Mouse (Mus musculus) frontal cortex, adult 2 months (tissue): Measurements from ENCODE around the gene Cd33. TPM values are rescaled to one million over a fixed set of nuclear protein-coding genes. Genes with fewer than 3 reads are reported as not detected.

ENCODE experiments used
- DNase-seq, 2 experiments: peaks; one replicate each; pipeline ENCODE4 v3.0.0; 2022; ENCODE audit warnings: low spot score in 1 of 2; ENCODE audit errors: extremely low spot score in 1 of 2
- polyA plus RNA-seq: library from polyadenylated mRNA; depleted of rRNA; stranded (reverse); fragments of >200 nt; gene quantifications from 2 replicates; pipeline ENCODE4 v1.2.3, GENCODE M21; 2012; rRNA removed

Cd33 gene
- polyA plus RNA-seq, 1 experiment = 8.9 TPM

- no peak for DNase-seq
These were observed 25.9 kb downstream of the Cd33 start for GRCm38 (mm10) chr7:43518341-43518740.

DNA sequence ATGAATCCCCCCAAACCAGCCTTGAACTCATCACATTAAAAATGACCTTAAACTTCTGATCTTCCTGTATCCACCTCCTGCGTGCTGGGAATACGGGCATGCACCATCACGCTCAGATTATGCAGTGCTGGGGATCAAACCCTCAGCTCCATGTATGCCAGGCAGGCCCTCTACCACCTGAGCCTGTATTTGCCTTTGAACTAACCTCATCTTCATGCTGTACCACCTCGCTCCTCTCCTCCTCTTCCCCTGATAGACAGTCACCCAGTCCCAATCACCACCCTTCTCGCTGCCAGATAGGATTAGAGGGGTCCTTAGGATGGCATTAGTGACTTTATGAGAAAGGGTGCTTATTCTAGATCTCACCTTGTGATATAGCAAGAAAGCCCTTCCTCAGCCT is 29.2 kb downstream of the Cd33 start:
- DNase-seq = no peak

DNA sequence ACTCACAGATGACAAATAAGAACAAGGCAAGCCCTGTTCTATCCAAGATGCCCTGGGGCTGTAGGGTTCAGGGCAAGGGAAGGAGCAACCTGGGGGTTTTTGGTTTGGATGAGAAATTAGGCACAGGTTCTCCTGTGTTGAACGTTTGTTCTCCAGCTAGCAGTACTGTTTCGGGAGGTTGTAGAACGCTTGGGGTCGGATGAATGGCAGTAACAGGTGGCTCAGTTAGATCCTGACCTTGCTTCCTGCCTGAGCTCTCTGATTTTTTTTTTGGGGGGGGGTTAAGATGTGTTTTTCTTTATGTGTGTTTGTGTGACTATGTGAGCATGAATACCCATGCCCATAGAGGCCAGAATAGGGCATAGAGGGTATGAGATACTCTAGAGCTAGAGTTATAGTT is 31.7 kb downstream of the Cd33 start:
- DNase-seq = no peak

GRCm38 (mm10) chr7:43511707-43512478 is 32.3 kb downstream of the Cd33 start:
- DNase-seq = no peak

- DNase-seq = peak; percentile 47 to 81
These were observed 48.7 kb downstream of the Cd33 start for GRCm38 (mm10) chr7:43495343-43496021.

DNA sequence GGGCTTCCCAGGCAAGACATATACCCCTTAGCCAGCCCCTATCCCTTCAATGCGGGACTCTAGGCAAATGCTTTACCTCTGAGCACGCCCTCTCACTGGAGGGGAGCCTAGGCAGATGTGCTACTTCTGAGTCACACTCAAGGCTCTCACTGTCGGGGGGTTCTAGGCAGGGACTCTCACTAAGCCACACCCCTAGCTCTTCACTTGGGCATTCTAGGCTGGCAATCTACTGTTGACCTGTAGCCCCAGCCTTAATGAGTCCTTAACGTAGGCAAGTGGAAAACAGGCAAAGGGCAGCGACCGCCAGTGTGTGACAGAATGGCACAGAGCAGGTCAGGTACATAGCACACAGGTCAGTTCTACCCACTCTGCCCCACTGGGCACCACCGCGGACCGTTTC is 53.4 kb downstream of the Cd33 start:
- DNase-seq = no peak

- peak; percentile 69 to 77 for DNase-seq
These were observed 54.0 kb downstream of the Cd33 start for GRCm38 (mm10) chr7:43490182-43490584.

DNA sequence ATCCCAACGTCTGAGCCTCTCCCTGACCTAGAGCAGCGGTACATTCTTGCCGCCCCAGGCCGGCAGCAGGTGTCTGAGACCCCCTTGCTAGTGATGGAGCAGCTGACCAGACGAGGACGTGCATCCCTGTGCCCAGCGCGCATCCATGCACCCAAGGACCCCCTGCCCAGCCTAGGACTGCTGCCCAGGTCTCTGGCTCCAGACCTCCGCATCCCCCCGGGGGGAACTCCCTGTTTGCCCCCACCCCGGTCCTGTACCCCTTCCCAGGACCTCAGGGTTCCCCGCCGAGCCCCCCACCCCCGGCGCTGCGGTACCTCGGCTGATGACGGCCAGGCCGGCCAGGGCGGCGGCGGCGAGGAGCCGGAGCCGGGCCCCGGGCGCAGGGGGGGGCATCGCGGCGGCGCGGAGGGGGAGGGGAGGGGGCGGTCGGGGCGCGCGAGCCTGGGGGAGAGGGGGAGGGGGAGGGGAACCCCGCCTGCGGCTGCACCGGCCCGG is 54.5 kb downstream of the Cd33 start, which contains the start of gene Iglon5:
Gene Iglon5, minus strand, starts transcription at position 445 of the 495 bp plus-strand sequence.
- no peak for DNase-seq

GRCm38 (mm10) chr7:43488646-43489045 is 55.6 kb downstream of the Cd33 start:
- peak in 1 of 2 experiments; percentile 65 for DNase-seq

DNA sequence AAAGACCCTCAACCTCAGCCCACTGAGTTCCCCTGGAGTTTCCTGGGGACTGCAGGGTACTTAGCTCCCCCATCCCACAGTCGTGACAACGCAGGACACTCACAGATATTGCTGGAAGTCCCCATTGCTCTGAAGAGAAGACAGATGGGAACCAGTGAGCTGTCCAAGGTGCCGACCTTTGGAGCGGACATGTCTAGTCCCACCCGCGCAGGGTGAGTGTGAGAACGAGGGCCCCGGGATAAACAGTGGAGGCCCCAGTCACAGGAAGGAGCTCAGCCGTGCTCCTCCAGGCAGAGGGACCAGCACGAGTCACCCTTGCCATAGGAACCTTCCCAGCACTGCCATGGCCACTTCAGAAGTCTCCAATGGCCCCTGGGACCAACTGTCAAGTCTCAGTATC is 61.0 kb downstream of the Cd33 start:
- no peak for DNase-seq

GRCm38 (mm10) chr7:43482090-43482716 is 62.0 kb downstream of the Cd33 start:
- no peak for DNase-seq

DNA sequence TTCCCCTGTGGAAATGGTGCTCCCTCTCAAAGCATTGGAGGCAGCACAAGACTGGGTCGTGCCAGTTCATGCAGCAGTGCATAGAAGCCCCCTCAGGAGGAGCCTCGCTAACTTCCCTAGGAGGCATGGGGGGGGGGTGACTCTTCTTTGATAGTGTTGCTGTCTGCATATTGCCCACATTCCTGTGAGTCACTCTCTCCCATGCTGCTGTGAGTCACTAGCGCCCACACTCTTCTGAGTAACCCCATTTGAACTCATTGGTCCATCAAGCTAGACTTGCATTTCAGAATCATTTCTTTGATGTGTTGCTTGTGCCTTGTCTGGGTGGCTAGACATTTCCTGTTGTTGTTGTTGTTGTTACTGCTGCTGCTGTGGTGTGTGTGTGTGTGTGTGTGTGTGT is 63.0 kb downstream of the Cd33 start:
- peak; percentile 82 for DNase-seq

GRCm38 (mm10) chr7:43476376-43476775 is 67.9 kb downstream of the Cd33 start:
- DNase-seq = no peak

DNA sequence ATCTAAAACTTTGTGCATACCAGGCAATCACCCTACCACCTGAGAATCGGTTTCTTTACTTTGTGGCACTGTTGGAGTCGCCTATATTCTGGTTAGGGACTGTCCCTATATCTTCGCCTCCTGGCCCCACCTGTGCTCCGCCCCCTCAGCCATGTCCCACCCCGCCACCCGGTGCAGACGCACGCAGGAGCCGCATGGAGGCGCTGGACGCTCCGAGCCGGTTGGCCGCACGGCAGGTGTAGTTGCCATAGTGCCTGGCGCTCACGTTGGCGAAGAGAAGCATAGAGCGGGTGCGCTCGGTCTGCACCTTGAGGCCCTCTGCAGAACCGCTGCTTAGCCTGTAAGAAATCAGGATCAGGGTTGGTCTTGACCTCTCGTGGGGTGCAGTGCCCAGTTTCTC is 68.5 kb downstream of the Cd33 start:
- no peak for DNase-seq

Other genes starting within 250 kb of the Cd33 start
- gene Zfp715, start 231.1 kb downstream of the Cd33 start, polyA plus RNA-seq = 14.8 and 19.2 TPM in 2 replicates
- 0.48 and 0.55 TPM in 2 replicates for gene Siglecf, start 193.1 kb downstream of the Cd33 start, polyA plus RNA-seq
- 0.28 and 0.32 TPM in 2 replicates for gene Siglecg, start 136.2 kb downstream of the Cd33 start, polyA plus RNA-seq
- not detected in 2 replicates for gene Lim2, start 116.8 kb downstream of the Cd33 start, polyA plus RNA-seq
- gene Nkg7, start 107.4 kb downstream of the Cd33 start, polyA plus RNA-seq = 0.20 and 0.21 TPM in 2 replicates
- gene Cldnd2, start 103.6 kb downstream of the Cd33 start, polyA plus RNA-seq = not detected in 2 replicates
- gene Etfb, start 100.3 kb downstream of the Cd33 start, polyA plus RNA-seq = 80.7 and 97.8 TPM in 2 replicates
- gene Gm45233, start 100.3 kb downstream of the Cd33 start, polyA plus RNA-seq = 2.5 and 2.6 TPM in 2 replicates
- gene Vsig10l, start 81.3 kb downstream of the Cd33 start, polyA plus RNA-seq = 5.2 TPM in 2 replicates
- gene Iglon5, start 54.4 kb downstream of the Cd33 start, polyA plus RNA-seq = 60.7 and 69.6 TPM in 2 replicates
- 0.04 TPM in 1 of 2 replicates, not detected in the other for gene 4931406B18Rik, start 38.5 kb downstream of the Cd33 start, polyA plus RNA-seq
- gene Zfp658, start 17.8 kb upstream of the Cd33 start, polyA plus RNA-seq = 9.3 and 9.5 TPM in 2 replicates
- 8.3 and 9.3 TPM in 2 replicates for gene Zfp719, start 35.2 kb upstream of the Cd33 start, polyA plus RNA-seq
- 0.11 and 0.16 TPM in 2 replicates for gene Zfp819, start 62.7 kb upstream of the Cd33 start, polyA plus RNA-seq
- not detected in 2 replicates for gene Ceacam18, start 90.3 kb upstream of the Cd33 start, polyA plus RNA-seq
- gene Siglece, start 115.7 kb upstream of the Cd33 start, polyA plus RNA-seq = 0.84 and 1.2 TPM in 2 replicates
- 9.2 and 9.4 TPM in 2 replicates for gene Ctu1, start 127.6 kb upstream of the Cd33 start, polyA plus RNA-seq
- 0.08 TPM in 1 of 2 replicates, not detected in the other for gene Klk14, start 146.0 kb upstream of the Cd33 start, polyA plus RNA-seq
- gene Klk13, start 168.1 kb upstream of the Cd33 start, polyA plus RNA-seq = 0.36 TPM in 1 of 2 replicates, not detected in the other
- gene Klk12, start 224.5 kb upstream of the Cd33 start, polyA plus RNA-seq = not detected in 2 replicates
- gene Klk11, start 230.2 kb upstream of the Cd33 start, polyA plus RNA-seq = 0.08 TPM in 1 of 2 replicates, not detected in the other
- 0.17 and 0.18 TPM in 2 replicates for gene Klk10, start 236.6 kb upstream of the Cd33 start, polyA plus RNA-seq
- gene Klk9, start 247.5 kb upstream of the Cd33 start, polyA plus RNA-seq = not detected in 2 replicates